Mouse (Mus musculus): Measurements from ENCODE around the gene Ntrk2. TPM values are rescaled to one million over a fixed set of nuclear protein-coding genes. Genes with fewer than 3 reads are reported as not detected.

Gene Ntrk2
- polyA plus RNA-seq (2016; fragmentation: Nextera tagmentation; extraction: Ambion mirVana): 3.1 and 3.5 TPM in 2 replicates

DNA sequence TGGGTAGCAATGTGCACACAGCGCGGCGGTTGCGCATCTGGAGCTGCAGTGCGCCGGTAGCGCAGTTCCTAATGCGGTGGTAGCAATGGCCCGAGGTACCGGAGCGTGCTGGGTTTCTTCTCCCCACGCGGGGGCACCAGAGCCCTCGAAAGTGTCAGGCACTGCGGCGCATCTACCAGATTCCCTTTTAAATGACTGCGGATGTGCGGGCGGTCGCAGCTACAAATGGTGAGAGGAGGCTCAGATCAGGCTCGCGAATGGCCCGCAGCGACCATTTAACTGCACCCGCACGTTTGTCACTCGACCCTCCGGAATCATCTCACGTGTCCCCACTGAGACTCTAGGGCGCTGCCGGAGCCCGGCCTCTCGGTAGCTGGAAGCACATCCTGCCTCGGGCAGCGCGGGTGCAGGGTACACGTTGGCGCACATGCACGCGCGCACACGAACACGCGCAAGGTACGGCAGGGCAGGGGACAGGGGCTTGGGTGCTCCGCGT is at the start of gene Ntrk2:
Gene Ntrk2 (plus strand): TSS at position 173 of the 496 bp plus-strand sequence.
- Histone ChIP-seq H3K4me3 (peak within 1 kb of the TSS; percentile 60), H3K36me3 (no peaks in the 10 kb centered on the region), H3K27ac (ENCODE audit: poor library complexity, severe bottlenecking) (no peak within 1 kb of the TSS), H3K9ac (peak within 1 kb of the TSS; percentile 53), H3K4me2 (peak within 1 kb of the TSS; percentile 92), H3K9me3 (replicated peaks) (peaks cover 2% of the 10 kb centered on the region; the same call in 1 of the 2 replicates), H3K4me1 (replicated peaks) (0 out of 2 replicates have a peak, but pooled peaks cover 13% of the 10 kb centered on the region), H3K27me3 (replicated peaks) (peaks cover 66% of the 10 kb centered on the region)
- under 1% methylated on average over 47 of the region's 47 CpGs for WGBS
- ATAC-seq (ENCODE audit: insufficient number of reproducible peaks, low FRiP score): peak; percentile 78

DNA sequence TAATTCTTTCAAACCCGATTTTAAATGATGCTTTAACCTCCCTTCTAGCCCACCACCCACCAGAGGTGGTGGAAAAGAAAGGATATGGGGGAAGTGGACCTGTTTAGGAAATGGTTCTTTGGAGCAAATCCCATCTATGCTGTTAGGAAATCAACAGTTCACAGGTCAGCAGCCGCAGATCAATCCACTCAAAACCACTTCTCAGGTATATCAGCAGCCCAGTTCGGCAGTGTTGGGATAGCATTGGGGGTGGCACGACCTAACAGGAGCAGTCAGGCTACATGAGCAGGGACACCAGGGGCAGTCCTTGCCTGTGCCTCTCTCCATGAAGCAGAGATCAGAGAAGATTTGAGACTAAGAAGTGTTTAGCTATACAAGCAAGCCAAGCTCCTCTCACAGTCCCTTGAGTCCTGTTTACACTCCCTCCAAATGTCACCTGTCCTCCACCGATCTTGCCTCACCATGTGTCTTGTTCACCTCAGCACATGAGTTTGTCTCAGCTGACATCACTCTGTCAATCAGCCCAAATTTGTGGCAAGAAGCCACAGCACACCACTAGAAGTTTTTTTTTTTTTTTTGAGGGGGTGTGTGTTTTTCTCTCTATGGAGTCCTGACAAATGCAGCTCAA is 45.3 kb upstream of the Ntrk2 start:
- H3K4me3 ChIP-seq: no peak overlapping the region
- no peaks in the 10 kb centered on the region for H3K36me3 ChIP-seq
- H3K4me2 ChIP-seq: no peak overlapping the region
- H3K9me3 ChIP-seq (replicated peaks): no peaks in the 10 kb centered on the region
- no peak overlapping the region for H3K9ac ChIP-seq
- no peak overlapping the region for H3K27ac ChIP-seq (ENCODE audit: poor library complexity, severe bottlenecking)
- 66% methylated on average over 5 of the region's 5 CpGs for WGBS
- no peaks in the 10 kb centered on the region; the same call in none of the 2 replicates for H3K27me3 ChIP-seq (replicated peaks)
- no peaks in the 10 kb centered on the region for H3K4me1 ChIP-seq (replicated peaks)
- no peak for ATAC-seq (ENCODE audit: insufficient number of reproducible peaks, low FRiP score)

DNA sequence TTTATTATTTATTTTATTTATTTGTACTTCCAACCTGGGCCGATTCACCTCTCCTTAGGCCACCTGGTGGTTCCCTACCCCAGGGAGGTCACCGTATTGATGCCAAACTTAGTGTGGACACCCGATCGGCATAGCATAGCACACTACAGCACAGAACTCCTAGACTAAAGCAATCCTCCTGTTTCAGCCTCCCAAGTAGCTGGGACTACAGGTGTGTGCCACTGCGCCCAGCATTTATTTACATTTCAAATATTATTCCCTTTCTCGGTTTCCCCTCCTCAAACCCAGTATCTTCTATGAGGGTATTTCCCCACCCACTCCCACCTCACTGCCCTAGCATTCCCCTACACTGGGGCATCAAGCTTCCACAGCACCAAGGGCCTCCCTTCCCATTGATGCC is 38.1 kb upstream of the Ntrk2 start:
- 89% methylated on average over 6 of the region's 6 CpGs for WGBS
- H3K4me2 ChIP-seq: no peak overlapping the region
- no peak overlapping the region for H3K27ac ChIP-seq (ENCODE audit: poor library complexity, severe bottlenecking)
- H3K4me3 ChIP-seq: no peak overlapping the region
- H3K4me1 ChIP-seq (replicated peaks): no peaks in the 10 kb centered on the region
- no peaks in the 10 kb centered on the region for H3K9me3 ChIP-seq (replicated peaks)
- H3K9ac ChIP-seq: no peak overlapping the region
- ATAC-seq (ENCODE audit: insufficient number of reproducible peaks, low FRiP score): no peak
- no peaks in the 10 kb centered on the region for H3K27me3 ChIP-seq (replicated peaks)
- H3K36me3 ChIP-seq: no peaks in the 10 kb centered on the region

DNA sequence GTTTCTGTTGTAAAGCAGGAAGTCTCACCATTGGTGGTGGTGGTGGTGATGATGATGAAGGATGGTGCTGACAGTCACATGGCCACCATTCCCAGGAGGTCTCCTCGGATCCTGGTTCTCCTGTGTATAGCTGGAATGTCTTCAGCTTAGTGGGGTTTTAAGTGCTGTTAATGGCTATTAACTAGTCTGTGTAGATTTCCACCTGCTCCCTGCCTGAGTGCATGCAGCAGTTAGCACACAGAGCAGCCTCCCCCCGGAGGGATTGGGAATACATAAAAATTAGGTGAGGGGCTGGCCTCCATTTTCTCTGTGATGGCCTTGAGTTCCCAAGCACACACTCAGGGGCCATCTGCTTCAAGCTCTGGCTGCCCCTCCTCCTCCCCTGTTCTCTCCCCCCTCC is 36.9 kb upstream of the Ntrk2 start:
- H3K4me2 ChIP-seq: no peak overlapping the region
- H3K27ac ChIP-seq (ENCODE audit: poor library complexity, severe bottlenecking): no peak overlapping the region
- H3K27me3 ChIP-seq (replicated peaks): no peaks in the 10 kb centered on the region
- no peaks in the 10 kb centered on the region for H3K4me1 ChIP-seq (replicated peaks)
- WGBS: 64% methylated on average over 2 of the region's 2 CpGs
- no peak for ATAC-seq (ENCODE audit: insufficient number of reproducible peaks, low FRiP score)
- no peaks in the 10 kb centered on the region for H3K36me3 ChIP-seq
- H3K9me3 ChIP-seq (replicated peaks): no peaks in the 10 kb centered on the region
- no peak overlapping the region for H3K4me3 ChIP-seq
- no peak overlapping the region for H3K9ac ChIP-seq

DNA sequence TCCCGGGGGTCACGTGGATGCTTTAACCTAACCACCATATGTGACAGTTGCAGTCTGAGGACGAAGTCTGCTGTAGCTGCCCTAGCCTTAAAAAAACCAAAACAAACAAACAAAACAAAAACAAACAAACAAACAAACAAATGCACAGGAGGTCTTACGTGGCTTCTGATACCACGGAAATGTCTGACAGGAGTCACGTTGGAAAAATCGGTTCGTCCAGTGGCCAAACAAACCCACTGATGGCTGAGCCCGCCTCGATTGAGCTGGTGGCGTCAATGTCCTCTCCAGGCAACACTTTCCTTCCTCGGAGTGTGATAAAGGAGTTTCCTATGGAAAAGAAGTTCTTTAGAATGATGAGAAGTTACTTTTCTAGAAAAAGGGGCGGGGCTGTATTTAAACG is 27.1 kb upstream of the Ntrk2 start:
- no peak overlapping the region for H3K27ac ChIP-seq (ENCODE audit: poor library complexity, severe bottlenecking)

DNA sequence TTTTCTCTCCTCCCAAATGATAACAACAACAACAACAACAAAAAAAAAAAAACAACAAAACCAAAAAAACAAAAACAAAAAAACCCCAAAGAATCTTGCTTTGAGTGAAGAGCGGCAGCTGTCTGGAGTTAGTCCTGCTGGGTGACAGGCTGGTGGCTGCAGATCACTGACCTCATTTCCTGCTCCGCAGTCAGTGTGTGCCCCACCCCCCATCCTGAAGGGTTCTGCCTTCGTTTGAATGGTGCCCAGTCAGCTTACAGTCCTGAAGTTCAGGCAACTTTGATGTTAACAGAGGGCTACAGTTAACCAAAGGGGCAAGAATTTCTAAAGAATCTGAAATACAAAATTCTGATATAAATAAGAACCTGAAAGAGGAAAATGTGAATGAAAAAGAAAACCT is 19.9 kb upstream of the Ntrk2 start:
- Histone ChIP-seq H3K9ac (no peak overlapping the region), H3K27ac (ENCODE audit: poor library complexity, severe bottlenecking) (no peak overlapping the region), H3K4me3 (no peak overlapping the region), H3K4me2 (no peak overlapping the region), H3K27me3 (replicated peaks) (no peaks in the 10 kb centered on the region), H3K36me3 (no peaks in the 10 kb centered on the region), H3K9me3 (replicated peaks) (no peaks in the 10 kb centered on the region), H3K4me1 (replicated peaks) (peaks cover 9% of the 10 kb centered on the region)
- ATAC-seq (ENCODE audit: insufficient number of reproducible peaks, low FRiP score): no peak
- 4% methylated on average over 3 of the region's 3 CpGs for WGBS

More for the DNA sequence above, 27.1 kb upstream of the Ntrk2 start:
- 0 out of 2 replicates have a peak, but pooled peaks cover 3% of the 10 kb centered on the region for H3K4me1 ChIP-seq (replicated peaks)
- no peak overlapping the region for H3K9ac ChIP-seq
- WGBS: 84% methylated on average over 14 of the region's 14 CpGs
- H3K36me3 ChIP-seq: no peaks in the 10 kb centered on the region
- no peak overlapping the region for H3K4me2 ChIP-seq
- H3K9me3 ChIP-seq (replicated peaks): no peaks in the 10 kb centered on the region
- no peak for ATAC-seq (ENCODE audit: insufficient number of reproducible peaks, low FRiP score)
- no peak overlapping the region for H3K4me3 ChIP-seq
- no peaks in the 10 kb centered on the region for H3K27me3 ChIP-seq (replicated peaks)

DNA sequence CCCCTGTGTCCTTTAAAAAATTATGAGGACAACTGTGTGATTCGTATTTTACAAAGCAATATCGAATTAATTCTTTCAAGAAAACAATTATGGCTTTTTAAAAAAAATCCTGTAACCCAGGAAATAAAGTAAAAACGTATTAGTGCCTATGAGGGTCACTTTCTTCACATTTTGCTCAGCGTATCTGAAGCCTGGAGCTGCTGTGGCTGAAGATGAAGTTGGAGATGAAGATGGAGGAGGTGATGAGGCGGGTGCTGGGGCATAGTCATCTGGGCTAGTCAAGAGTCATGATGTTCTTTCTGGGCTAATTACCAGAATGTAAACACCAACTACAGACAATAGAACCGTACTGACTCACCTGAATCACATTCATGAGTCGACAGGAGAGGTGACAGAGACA is 15.6 kb upstream of the Ntrk2 start:
- H3K27me3 ChIP-seq (replicated peaks): no peaks in the 10 kb centered on the region
- no peak overlapping the region for H3K4me2 ChIP-seq
- H3K4me3 ChIP-seq: no peak overlapping the region
- no peak overlapping the region for H3K27ac ChIP-seq (ENCODE audit: poor library complexity, severe bottlenecking)
- H3K4me1 ChIP-seq (replicated peaks): peaks cover 5% of the 10 kb centered on the region
- H3K36me3 ChIP-seq: no peaks in the 10 kb centered on the region
- WGBS: 71% methylated on average over 7 of the region's 7 CpGs
- H3K9me3 ChIP-seq (replicated peaks): no peaks in the 10 kb centered on the region
- ATAC-seq (ENCODE audit: insufficient number of reproducible peaks, low FRiP score): no peak
- H3K9ac ChIP-seq: no peak overlapping the region

DNA sequence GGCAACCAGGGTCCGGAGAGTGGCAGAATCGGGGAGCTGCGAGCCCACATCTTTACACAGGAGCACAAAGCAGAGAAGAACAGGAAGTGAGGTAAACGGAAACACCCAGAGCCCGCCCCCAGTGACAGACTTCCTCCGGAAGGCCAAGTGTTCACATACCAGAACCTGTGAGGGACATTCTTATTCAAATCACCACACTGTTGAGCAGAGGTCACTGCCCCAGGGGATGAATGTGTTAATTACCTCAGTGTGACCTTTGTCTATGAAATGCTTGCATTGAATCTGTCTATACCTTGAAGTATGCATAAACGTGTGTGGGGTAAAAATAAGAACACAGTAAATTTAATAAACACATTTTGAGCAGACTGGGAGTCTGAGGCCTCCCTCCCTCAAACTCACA is 9.0 kb upstream of the Ntrk2 start:
- WGBS: 89% methylated on average over 7 of the region's 7 CpGs
- H3K9ac ChIP-seq: no peak overlapping the region
- ATAC-seq (ENCODE audit: insufficient number of reproducible peaks, low FRiP score): no peak

DNA sequence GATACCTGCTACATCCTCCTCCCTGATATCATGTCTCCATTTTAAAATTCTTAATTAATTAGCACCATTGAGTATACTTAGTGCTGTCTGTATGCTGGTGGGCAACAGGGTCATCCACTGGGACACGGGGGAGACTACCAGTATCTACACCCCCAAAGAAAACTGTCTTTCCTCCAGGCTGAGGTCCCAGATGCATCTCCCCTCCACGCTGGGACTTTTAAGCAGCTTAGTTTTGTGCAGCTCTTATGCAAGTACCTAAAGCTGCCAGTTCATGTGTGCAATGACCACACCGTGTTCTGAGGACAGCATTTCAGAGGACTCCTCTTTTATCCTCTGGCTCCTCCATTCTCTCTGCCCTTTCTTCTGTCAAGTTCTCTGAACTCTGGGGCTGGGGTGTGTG is 5.1 kb upstream of the Ntrk2 start:
- Histone ChIP-seq H3K4me3 (no peak overlapping the region), H3K27me3 (replicated peaks) (peaks cover 20% of the 10 kb centered on the region), H3K4me1 (replicated peaks) (no peaks in the 10 kb centered on the region), H3K27ac (ENCODE audit: poor library complexity, severe bottlenecking) (no peak overlapping the region), H3K4me2 (no peak overlapping the region), H3K36me3 (no peaks in the 10 kb centered on the region), H3K9ac (no peak overlapping the region), H3K9me3 (replicated peaks) (peaks cover 10% of the 10 kb centered on the region; the same call in 1 of the 2 replicates)
- 76% methylated on average over 3 of the region's 3 CpGs for WGBS
- ATAC-seq (ENCODE audit: insufficient number of reproducible peaks, low FRiP score): no peak

More for the DNA sequence above, 9.0 kb upstream of the Ntrk2 start:
- Histone ChIP-seq H3K9me3 (replicated peaks) (peaks cover 8% of the 10 kb centered on the region; the same call in 1 of the 2 replicates), H3K27ac (ENCODE audit: poor library complexity, severe bottlenecking) (no peak overlapping the region), H3K36me3 (no peaks in the 10 kb centered on the region), H3K4me2 (no peak overlapping the region), H3K4me1 (replicated peaks) (no peaks in the 10 kb centered on the region), H3K4me3 (no peak overlapping the region), H3K27me3 (replicated peaks) (no peaks in the 10 kb centered on the region)

DNA sequence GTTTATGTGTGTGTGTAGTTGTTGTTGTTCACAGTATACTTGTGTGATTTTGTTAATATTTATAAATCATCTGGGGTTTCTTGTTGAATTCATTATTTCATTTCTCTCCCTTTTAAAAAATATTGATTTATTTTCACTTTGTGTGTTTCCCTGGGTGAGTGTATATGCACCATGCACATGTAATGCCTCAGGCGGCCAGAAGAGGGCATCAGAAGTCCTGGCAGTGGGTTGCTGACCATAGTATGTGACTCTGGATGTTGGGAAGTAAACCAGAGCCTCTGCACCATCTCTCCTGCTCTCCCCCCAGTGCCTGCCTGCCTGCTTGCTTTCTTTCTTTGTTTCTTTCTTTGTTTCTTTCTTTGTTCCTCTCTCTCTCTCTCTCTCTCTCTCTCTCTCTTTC is 2.5 kb upstream of the Ntrk2 start:
- H3K9me3 ChIP-seq (replicated peaks): peaks cover 2% of the 10 kb centered on the region; the same call in 1 of the 2 replicates
- WGBS: 11% methylated on average over 1 of the region's 1 CpGs
- no peak for ATAC-seq (ENCODE audit: insufficient number of reproducible peaks, low FRiP score)
- 0 out of 2 replicates have a peak, but pooled peaks cover 13% of the 10 kb centered on the region for H3K4me1 ChIP-seq (replicated peaks)
- H3K4me3 ChIP-seq: no peak overlapping the region
- peaks cover 44% of the 10 kb centered on the region for H3K27me3 ChIP-seq (replicated peaks)
- H3K9ac ChIP-seq: no peak overlapping the region
- H3K36me3 ChIP-seq: no peaks in the 10 kb centered on the region
- H3K4me2 ChIP-seq: no peak overlapping the region
- H3K27ac ChIP-seq (ENCODE audit: poor library complexity, severe bottlenecking): no peak overlapping the region

DNA sequence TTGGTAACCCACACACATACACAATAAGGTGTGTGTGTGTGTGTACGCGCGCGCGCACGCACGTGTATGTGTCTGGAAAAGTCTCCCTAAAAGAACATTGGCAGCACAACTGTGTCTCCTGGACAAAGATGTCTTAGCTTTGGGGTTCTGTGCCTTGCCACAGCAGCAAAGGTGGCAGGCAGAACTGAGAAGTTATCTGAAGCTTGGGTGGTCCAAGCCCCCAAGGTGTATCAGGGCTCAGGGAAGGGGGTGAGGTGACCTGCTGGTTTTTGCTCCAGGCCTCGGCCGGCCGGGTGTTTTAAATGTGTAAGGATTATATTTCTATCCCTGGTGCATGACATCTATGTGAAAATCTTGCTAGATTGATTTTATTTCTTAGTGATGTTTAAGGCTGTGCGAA is 536 bp upstream of the Ntrk2 start:
- 87% methylated on average over 11 of the region's 11 CpGs for WGBS
- H3K27ac ChIP-seq (ENCODE audit: poor library complexity, severe bottlenecking): no peak overlapping the region
- no peak overlapping the region for H3K9ac ChIP-seq
- H3K9me3 ChIP-seq (replicated peaks): peaks cover 2% of the 10 kb centered on the region; the same call in 1 of the 2 replicates
- 0 out of 2 replicates have a peak, but pooled peaks cover 13% of the 10 kb centered on the region for H3K4me1 ChIP-seq (replicated peaks)
- no peaks in the 10 kb centered on the region for H3K36me3 ChIP-seq
- no peak overlapping the region for H3K4me3 ChIP-seq
- H3K4me2 ChIP-seq: no peak overlapping the region
- no peak for ATAC-seq (ENCODE audit: insufficient number of reproducible peaks, low FRiP score)
- peaks cover 62% of the 10 kb centered on the region for H3K27me3 ChIP-seq (replicated peaks)

All from heart, embryonic 12.5 days (tissue).